In the genomic region with DNA sequence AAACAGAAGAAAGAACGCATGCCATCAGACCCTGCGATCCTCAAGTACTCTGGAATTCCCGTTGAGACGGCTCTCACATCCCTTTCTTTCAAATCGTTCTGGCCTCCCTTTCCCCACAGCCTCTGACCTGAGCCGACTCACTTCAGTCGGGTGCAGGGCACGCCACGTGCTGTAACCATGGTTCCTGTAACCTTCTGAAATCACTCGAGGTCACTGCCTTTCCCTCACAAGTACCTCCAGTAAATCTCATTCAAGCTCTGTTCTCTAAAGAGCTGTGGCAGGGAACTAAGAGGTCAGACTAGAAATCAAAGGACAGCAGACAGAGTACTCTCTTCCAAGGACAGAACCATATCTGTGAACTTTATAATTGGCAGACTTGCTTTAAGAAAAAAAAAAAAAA, we compare ENCODE assay signal across 22 mouse cellular contexts. TPM values are rescaled to one million over a fixed set of nuclear protein-coding genes. Genes with fewer than 3 reads are reported as not detected.
DNase-seq lines count a peak whose midpoint lies in the region; ATAC-seq and TF ChIP-seq lines count a peak whose summit lies in the region.
"Had no signal": no experiment of that assay in that cellular context is flagged by ENCODE, and none has a peak within 500 bp of the region (broad histone marks: within the 10 kb centered on the region; RNA-seq: fewer than 3 reads in every experiment).

No protein-coding gene starts in this region.

- WGBS in kidney, embryonic 14.5 days: 61% methylated on average over 10 of the region's 10 CpGs

- peak; percentile 81 for DNase-seq in kidney, adult 11 months
- peak; percentile 11 for DNase-seq in ES-E14 (ENCODE audit: low read depth, low spot score)
- peak; percentile 88 for DNase-seq in adrenal gland, adult 8-10 months
- peak; percentile 68 for DNase-seq in kidney, adult 9 months
- no peak for DNase-seq in embryo, embryonic 11 days
- no peak for DNase-seq in gastrocnemius, adult 18-20 months (ENCODE audit: low spot score)
- DNase-seq in retina, postnatal 1 day: no peak
- DNase-seq: cerebellum, postnatal 10 days; gastrocnemius, postnatal 36 days; heart, postnatal 10 days; right cerebral cortex, postnatal 25 days had no signal

- no peaks in the 10 kb centered on the region for H3K36me3 ChIP-seq in kidney, embryonic 14.5 days (ENCODE audit: control insufficient read depth, insufficient read depth, low read length)
- H3K36me3 ChIP-seq in ES-E14 (ENCODE audit: control insufficient read depth, insufficient read depth, low read length, poor library complexity, severe bottlenecking): no peaks in the 10 kb centered on the region
- H3K36me3 ChIP-seq: embryonic facial prominence, embryonic 13.5 days; hindbrain, embryonic 12.5 days; limb, embryonic 13.5 days; liver, embryonic 15.5 days; midbrain, embryonic 13.5 days; neural tube, embryonic 15.5 days; stomach, embryonic 15.5 days had no signal

- H3K9me3 ChIP-seq in kidney, embryonic 14.5 days (ENCODE audit: control insufficient read depth, low read length): no peaks in the 10 kb centered on the region
- H3K9me3 ChIP-seq in ES-E14 (ENCODE audit: control insufficient read depth, insufficient read depth, low read depth, low read length): no peaks in the 10 kb centered on the region
- H3K9me3 ChIP-seq: embryonic facial prominence, embryonic 13.5 days; hindbrain, embryonic 12.5 days; limb, embryonic 13.5 days; liver, embryonic 15.5 days; midbrain, embryonic 13.5 days; neural tube, embryonic 15.5 days; stomach, embryonic 15.5 days had no signal

- no peak overlapping the region for H3K4me2 ChIP-seq in kidney, embryonic 14.5 days (replicated peaks; ENCODE audit: low read depth, low read length)
- H3K4me2 ChIP-seq: embryonic facial prominence, embryonic 13.5 days; hindbrain, embryonic 12.5 days; limb, embryonic 13.5 days; liver, embryonic 15.5 days; midbrain, embryonic 13.5 days; neural tube, embryonic 15.5 days; stomach, embryonic 15.5 days had no signal

- H3K4me1 ChIP-seq in kidney, embryonic 14.5 days (ENCODE audit: control insufficient read depth, insufficient read depth, low read length): no peaks in the 10 kb centered on the region
- H3K4me1 ChIP-seq in ES-E14 (ENCODE audit: control insufficient read depth in 2 of 2, insufficient read depth in 2 of 2, low read length in 2 of 2, poor library complexity in 1 of 2): no peaks in the 10 kb centered on the region
- H3K4me1 ChIP-seq: embryonic facial prominence, embryonic 13.5 days; hindbrain, embryonic 12.5 days; limb, embryonic 13.5 days; liver, embryonic 15.5 days; midbrain, embryonic 13.5 days; neural tube, embryonic 15.5 days; stomach, embryonic 15.5 days had no signal

- in situ Hi-C loops in ES-E14 (cut with MboI; ENCODE audit: low sequenced_read_pairs in 2 of 2, unreplicated experiment in 2 of 2): no loop called here

- no peak overlapping the region for H3K27ac ChIP-seq in kidney, embryonic 14.5 days (ENCODE audit: low read depth, low read length)
- H3K27ac ChIP-seq in ES-E14 (ENCODE audit: insufficient read depth, low read depth, low read length, poor library complexity, severe bottlenecking): no peak overlapping the region
- H3K27ac ChIP-seq: embryonic facial prominence, embryonic 13.5 days; hindbrain, embryonic 12.5 days; limb, embryonic 13.5 days; liver, embryonic 15.5 days; midbrain, embryonic 13.5 days; neural tube, embryonic 15.5 days; stomach, embryonic 15.5 days had no signal

- ATAC-seq in kidney, embryonic 14.5 days (ENCODE audit: low FRiP score, low TSS enrichment): no peak
- ATAC-seq: forebrain, embryonic 14.5 days; lung, postnatal 0 days; midbrain, embryonic 13.5 days had no signal

- H3K9ac ChIP-seq in kidney, embryonic 14.5 days (ENCODE audit: low read depth, low read length): no peak overlapping the region
- H3K9ac ChIP-seq in ES-E14 (ENCODE audit: insufficient read depth, low read depth, low read length, poor library complexity, severe bottlenecking): no peak overlapping the region
- H3K9ac ChIP-seq: embryonic facial prominence, embryonic 13.5 days; hindbrain, embryonic 12.5 days; limb, embryonic 13.5 days; liver, embryonic 15.5 days; midbrain, embryonic 13.5 days; neural tube, embryonic 15.5 days; stomach, embryonic 15.5 days had no signal

- H3K4me3 ChIP-seq in kidney, embryonic 14.5 days (ENCODE audit: low read length): no peak overlapping the region
- no peak overlapping the region for H3K4me3 ChIP-seq in ES-E14 (ENCODE audit: insufficient read depth in 1 of 2, low read depth in 1 of 2, low read length in 2 of 2, poor library complexity in 1 of 2, severe bottlenecking in 1 of 2)
- H3K4me3 ChIP-seq: embryonic facial prominence, embryonic 13.5 days; hindbrain, embryonic 12.5 days; limb, embryonic 13.5 days; liver, embryonic 15.5 days; midbrain, embryonic 13.5 days; myocyte; neural tube, embryonic 15.5 days; stomach, embryonic 15.5 days had no signal

- no peaks in the 10 kb centered on the region for H3K27me3 ChIP-seq in kidney, embryonic 14.5 days (ENCODE audit: control insufficient read depth, insufficient read depth, low read length)
- H3K27me3 ChIP-seq: embryonic facial prominence, embryonic 13.5 days; hindbrain, embryonic 12.5 days; limb, embryonic 13.5 days; liver, embryonic 15.5 days; midbrain, embryonic 13.5 days; neural tube, embryonic 15.5 days; stomach, embryonic 15.5 days had no signal

TF ChIP-seq in ES-E14, 5 proteins besides CTCF, POLR2A, EP300 and RAD21:
- TF ChIP-seq HCFC1 (IDR thresholded peaks at IDR 0.05; ENCODE audit: borderline replicate concordance, insufficient read depth, low read length) (no peak), MAFK (IDR thresholded peaks at IDR 0.05; ENCODE audit: insufficient read depth, low read depth, low read length) (no peak), CHD2 (IDR thresholded peaks at IDR 0.05; ENCODE audit: low read depth, low read length) (no peak), ZNF384 (IDR thresholded peaks at IDR 0.05; ENCODE audit: low read depth, low read length) (no peak), ZC3H11A (IDR thresholded peaks at IDR 0.05; ENCODE audit: borderline replicate concordance, low read depth, low read length) (no peak)

RNA-seq across cellular contexts. Expression of a gene that starts 32.3 kb away (rescaled TPM):
- 9.7 and 16.1 TPM in 2 replicates for polyA plus RNA-seq in kidney, embryonic 14.5 days (2014; fragmentation: Nextera tagmentation; extraction: Ambion mirVana)
- 17.4 and 24.2 TPM in 2 replicates for total RNA-seq in ES-E14 (2012; rRNA removed)
- 100 to 1,000 TPM; 168 to 361 (median 321) TPM for total RNA-seq in adrenal gland, adult 8-10 months (2022)
- 100 to 1,000 TPM; 270 to 281 TPM for total RNA-seq in gastrocnemius, adult 18-20 months (2021)

Comparison
In these comparisons a context has a peak if more than half of its experiments do, and no peak if none do; other contexts are left out.
1. DNase-seq: peak in kidney, adult 11 months (single experiment), ES-E14 (single experiment), adrenal gland, adult 8-10 months (single experiment) and kidney, adult 9 months (single experiment); none in embryo, embryonic 11 days (single experiment), gastrocnemius, adult 18-20 months (single experiment) and retina, postnatal 1 day (single experiment).